In genomic region chr17:31245321-31245720, GRCm38 (mm10) we compare ENCODE assay signal across 33 mouse cellular contexts. TPM values are rescaled to one million over a fixed set of nuclear protein-coding genes. Genes with fewer than 3 reads are reported as not detected.
DNase-seq lines count a peak whose midpoint lies in the region; ATAC-seq and TF ChIP-seq lines count a peak whose summit lies in the region.
"Had no signal": no experiment of that assay in that cellular context is flagged by ENCODE, and none has a peak within 500 bp of the region (broad histone marks: within the 10 kb centered on the region; RNA-seq: fewer than 3 reads in every experiment).

No protein-coding gene starts in this region.

- H3K4me2 ChIP-seq in heart, embryonic 14.5 days (ENCODE audit: low read length): no peak overlapping the region
- no peak overlapping the region for H3K4me2 ChIP-seq in midbrain, embryonic 14.5 days (ENCODE audit: low read length)
- H3K4me2 ChIP-seq: embryonic facial prominence, embryonic 13.5 days; hindbrain, embryonic 13.5 days; midbrain, embryonic 15.5 days; neural tube, embryonic 15.5 days had no signal

- peaks cover 4 to 6% of the 10 kb centered on the region in 2 experiments for H3K4me1 ChIP-seq in heart, embryonic 14.5 days (ENCODE audit: control insufficient read depth in 2 of 2, insufficient read depth in 2 of 2, low read length in 2 of 2)
- no peaks in the 10 kb centered on the region for H3K4me1 ChIP-seq in midbrain, embryonic 14.5 days (ENCODE audit: control insufficient read depth, insufficient read depth, low read length)
- H3K4me1 ChIP-seq: embryonic facial prominence, embryonic 13.5 days; hindbrain, embryonic 13.5 days; midbrain, embryonic 15.5 days; neural tube, embryonic 15.5 days had no signal

- intact Hi-C loops in heart, postnatal 25 days (cut with DNase I): no loop called here
- intact Hi-C loops in heart, postnatal 10 days (cut with DNase I): no loop called here
- intact Hi-C loops in left cerebral cortex, adult 2 months (cut with DNase I): no loop called here

- no peaks in the 10 kb centered on the region for H3K36me3 ChIP-seq in heart, embryonic 14.5 days (ENCODE audit: control insufficient read depth, insufficient read depth, low read length)
- H3K36me3 ChIP-seq in midbrain, embryonic 14.5 days (ENCODE audit: control insufficient read depth, insufficient read depth, low read length): no peaks in the 10 kb centered on the region
- H3K36me3 ChIP-seq: embryonic facial prominence, embryonic 13.5 days; hindbrain, embryonic 13.5 days; midbrain, embryonic 15.5 days; neural tube, embryonic 15.5 days had no signal

- no peak overlapping the region for H3K9ac ChIP-seq in heart, embryonic 14.5 days (ENCODE audit: low read length)
- no peak overlapping the region for H3K9ac ChIP-seq in midbrain, embryonic 14.5 days (replicated peaks; ENCODE audit: low read length)
- H3K9ac ChIP-seq: embryonic facial prominence, embryonic 13.5 days; forebrain, postnatal 0 days; hindbrain, embryonic 13.5 days; midbrain, embryonic 15.5 days; neural tube, embryonic 15.5 days had no signal

- no peak overlapping the region; a peak in 1 of 4 replicates for H3K27ac ChIP-seq in heart, embryonic 14.5 days (replicated peaks in 1 of 2; ENCODE audit: control insufficient read depth in 1 of 2, insufficient read depth in 1 of 2, low read depth in 2 of 2, low read length in 2 of 2)
- H3K27ac ChIP-seq in midbrain, embryonic 14.5 days (replicated peaks; ENCODE audit: low read depth, low read length): no peak overlapping the region
- H3K27ac ChIP-seq in left cerebral cortex, adult 2 months: no peak overlapping the region
- H3K27ac ChIP-seq: embryonic facial prominence, embryonic 13.5 days; hindbrain, embryonic 13.5 days; midbrain, embryonic 15.5 days; neural tube, embryonic 15.5 days had no signal

- 20% methylated on average over 5 of the region's 5 CpGs for WGBS in heart, embryonic 14.5 days
- WGBS in midbrain, embryonic 14.5 days: 84% methylated on average over 5 of the region's 5 CpGs

- ATAC-seq in heart, embryonic 14.5 days (ENCODE audit: insufficient number of reproducible peaks, insufficient read depth, low FRiP score, low read depth): peak; percentile 39; the same call in 1 of the 2 replicates
- ATAC-seq in common myeloid progenitor, adult 5-6 weeks (replicated peaks; ENCODE audit: low read depth, poor library complexity, severe bottlenecking): peak; percentile 60; the same call in 1 of the 2 replicates
- ATAC-seq in midbrain, embryonic 14.5 days (ENCODE audit: low FRiP score, low TSS enrichment): no peak
- ATAC-seq: forebrain, postnatal 0 days; intestine, embryonic 16.5 days; lung, postnatal 0 days; midbrain, embryonic 15.5 days had no signal

- H3K4me3 ChIP-seq in heart, embryonic 14.5 days (ENCODE audit: control insufficient read depth in 1 of 2, insufficient read depth in 1 of 2, low read depth in 1 of 2, low read length in 2 of 2): no peak overlapping the region
- no peak overlapping the region for H3K4me3 ChIP-seq in midbrain, embryonic 14.5 days (replicated peaks; ENCODE audit: low read depth, low read length)
- H3K4me3 ChIP-seq in left cerebral cortex, adult 2 months: no peak overlapping the region
- H3K4me3 ChIP-seq: embryonic facial prominence, embryonic 13.5 days; erythroblast, embryonic 14.5 days; hindbrain, embryonic 13.5 days; midbrain, embryonic 15.5 days; neural tube, embryonic 15.5 days had no signal

- no peak for DNase-seq in heart, postnatal 25 days (ENCODE audit: low spot score)
- peak; percentile 49 for DNase-seq in A20 (ENCODE audit: low read depth, low spot score)
- DNase-seq in heart, postnatal 10 days: peak; percentile 77 to 79
- no peak for DNase-seq in midbrain, embryonic 14.5 days
- no peak for DNase-seq in left cerebral cortex, adult 2 months (ENCODE audit: extremely low spot score in 1 of 2, low spot score in 2 of 2)
- no peak for DNase-seq in frontal cortex, postnatal 36 days (ENCODE audit: low spot score in 2 of 2)
- DNase-seq: adrenal gland, postnatal 14 days; cerebellum, adult 11-12 months; cerebellum, adult 9-11 months; forebrain, postnatal 0 days; gastrocnemius, postnatal 14 days; kidney, adult 9 months; kidney, postnatal 10 days; layer of hippocampus, postnatal 36 days; lung, adult 18-20 months; lung, postnatal 4 days; retina, postnatal 1 day; right cerebral cortex, postnatal 25 days; thymus, postnatal 14 days had no signal

- TF ChIP-seq CTCF in left cerebral cortex, adult 2 months (IDR thresholded peaks at IDR 0.05): no peak

- H3K9me3 ChIP-seq in heart, embryonic 14.5 days (ENCODE audit: control insufficient read depth, low read length): no peaks in the 10 kb centered on the region
- no peaks in the 10 kb centered on the region for H3K9me3 ChIP-seq in midbrain, embryonic 14.5 days (ENCODE audit: control insufficient read depth, low read length)
- H3K9me3 ChIP-seq: embryonic facial prominence, embryonic 13.5 days; hindbrain, embryonic 13.5 days; midbrain, embryonic 15.5 days; neural tube, embryonic 15.5 days had no signal

- no peaks in the 10 kb centered on the region for H3K27me3 ChIP-seq in heart, embryonic 14.5 days (ENCODE audit: control insufficient read depth, insufficient read depth, low read length)
- H3K27me3 ChIP-seq in midbrain, embryonic 14.5 days (ENCODE audit: control insufficient read depth, insufficient read depth, low read length): no peaks in the 10 kb centered on the region
- H3K27me3 ChIP-seq: embryonic facial prominence, embryonic 13.5 days; hindbrain, embryonic 13.5 days; midbrain, embryonic 15.5 days; neural tube, embryonic 15.5 days had no signal

RNA-seq across cellular contexts. Expression of gene Rsph1, which starts 31.9 kb away (rescaled TPM):
- polyA plus RNA-seq in heart, embryonic 14.5 days (2014; fragmentation: Nextera tagmentation; extraction: Ambion mirVana): 1.3 and 1.8 TPM in 2 replicates
- 1 to 10 TPM; 1.7 to 2.1 TPM for total RNA-seq in heart, postnatal 25 days (2021)
- total RNA-seq in common myeloid progenitor, adult 5-6 weeks (2017): not detected in 2 replicates
- total RNA-seq in heart, postnatal 10 days (2021): 1 to 10 TPM; 1.2 to 1.7 TPM
- 1.5 and 2.0 TPM in 2 replicates for polyA plus RNA-seq in midbrain, embryonic 14.5 days (2014; fragmentation: Nextera tagmentation; extraction: Ambion mirVana)
- total RNA-seq in left cerebral cortex, adult 2 months (2021): 10 to 100 TPM; 14.5 to 19.8 TPM
- total RNA-seq: liver, adult 2 months had no signal
- polyA plus RNA-seq: erythroblast, embryonic 14.5 days; liver, adult 2 months had no signal

RNA-seq across cellular contexts. Expression of gene Ubash3a, which starts 37.6 kb away (rescaled TPM):
- 0.50 TPM in 1 of 2 replicates, not detected in the other for polyA plus RNA-seq in heart, embryonic 14.5 days (2014; fragmentation: Nextera tagmentation; extraction: Ambion mirVana)
- not detected for total RNA-seq in heart, postnatal 25 days (2021)
- total RNA-seq in common myeloid progenitor, adult 5-6 weeks (2017): 35.5 and 37.7 TPM in 2 replicates
- under 1 TPM; 0.43 to 0.62 TPM for total RNA-seq in heart, postnatal 10 days (2021)
- 0.28 TPM in 1 of 2 replicates, not detected in the other for polyA plus RNA-seq in midbrain, embryonic 14.5 days (2014; fragmentation: Nextera tagmentation; extraction: Ambion mirVana)
- not detected for total RNA-seq in left cerebral cortex, adult 2 months (2021)
- total RNA-seq: gastrocnemius, postnatal 14 days; left cerebral cortex, postnatal 14 days had no signal
- polyA plus RNA-seq: forebrain, postnatal 0 days; midbrain, embryonic 15.5 days; neural tube, embryonic 15.5 days had no signal

RNA-seq across cellular contexts. Expression of gene Slc37a1, which starts 41.3 kb away (rescaled TPM):
- 8.0 and 9.1 TPM in 2 replicates for polyA plus RNA-seq in heart, embryonic 14.5 days (2014; fragmentation: Nextera tagmentation; extraction: Ambion mirVana)
- 10 to 100 TPM; 10.4 to 13.3 TPM for total RNA-seq in heart, postnatal 25 days (2021)
- total RNA-seq in common myeloid progenitor, adult 5-6 weeks (2017): 9.4 and 10.7 TPM in 2 replicates
- total RNA-seq in heart, postnatal 10 days (2021): 10 to 100 TPM; 10.6 TPM
- 12.0 and 12.8 TPM in 2 replicates for polyA plus RNA-seq in midbrain, embryonic 14.5 days (2014; fragmentation: Nextera tagmentation; extraction: Ambion mirVana)
- total RNA-seq in left cerebral cortex, adult 2 months (2021): 10 to 100 TPM in 1 of 2 experiments, 1 to 10 TPM in 1; 9.4 to 12.0 TPM

RNA-seq across cellular contexts. Expression of gene Tmprss3, which starts 46.5 kb away (rescaled TPM):
- polyA plus RNA-seq in heart, embryonic 14.5 days (2014; fragmentation: Nextera tagmentation; extraction: Ambion mirVana): 0.09 TPM in 1 of 2 replicates, not detected in the other
- not detected for total RNA-seq in heart, postnatal 25 days (2021)
- total RNA-seq in common myeloid progenitor, adult 5-6 weeks (2017): 2.9 and 4.2 TPM in 2 replicates
- total RNA-seq in heart, postnatal 10 days (2021): not detected
- polyA plus RNA-seq in midbrain, embryonic 14.5 days (2014; fragmentation: Nextera tagmentation; extraction: Ambion mirVana): 0.11 TPM in 1 of 2 replicates, not detected in the other
- not detected for total RNA-seq in left cerebral cortex, adult 2 months (2021)
- total RNA-seq: adrenal gland, postnatal 14 days; forebrain, postnatal 0 days; gastrocnemius, postnatal 14 days; layer of hippocampus, postnatal 36 days; liver, adult 2 months had no signal
- polyA plus RNA-seq: embryonic facial prominence, embryonic 13.5 days; erythroblast, embryonic 14.5 days; forebrain, embryonic 11.5 days; forebrain, postnatal 0 days; large intestine, adult 2 months; limb, embryonic 11.5 days; liver, adult 2 months; lung, postnatal 0 days had no signal

Comparison
In these comparisons a context has a peak if more than half of its experiments do, and no peak if none do; other contexts are left out.
1. DNase-seq: peak in A20 (single experiment) and heart, postnatal 10 days (2 of 2); none in heart, postnatal 25 days (single experiment), midbrain, embryonic 14.5 days (single experiment), left cerebral cortex, adult 2 months (0 of 2) and frontal cortex, postnatal 36 days (0 of 2).
2. RNA of gene Rsph1, which starts 31.9 kb away (total RNA-seq): 14.5 to 19.8 TPM in left cerebral cortex, adult 2 months; 1.7 to 2.1 TPM in heart, postnatal 25 days, 1.2 to 1.7 TPM in heart, postnatal 10 days and not detected in common myeloid progenitor, adult 5-6 weeks; every median in the first group is over 4 times any median in the second.
3. RNA of gene Ubash3a, which starts 37.6 kb away (total RNA-seq): 35.5 to 37.7 TPM in common myeloid progenitor, adult 5-6 weeks; 0.43 to 0.62 TPM in heart, postnatal 10 days, not detected in heart, postnatal 25 days and not detected in left cerebral cortex, adult 2 months; every median in the first group is over 10 times any median in the second.